Mouse (Mus musculus) forebrain, embryonic 16.5 days (tissue): ENCODE measurements around the gene Gm43951. TPM values are rescaled to one million over a fixed set of nuclear protein-coding genes. Genes with fewer than 3 reads are reported as not detected.

Source experiments
- ATAC-seq: fragments of 200-750 bp; cut with Nextera tagmentation; 2 replicates; pipeline ENCODE4 v1.8.0; 2017; ENCODE audit warnings: mild to moderate bottlenecking, moderate library complexity
- H3K27ac ChIP-seq: fragments of 300-500 bp; sonication (generic); 2 replicates; pipeline ENCODE4 v1.5.1; 2014; ENCODE audit warnings: low read length, control low read depth
- H3K27me3 ChIP-seq: fragments of 300-500 bp; sonication (generic); replicated peaks from 2 replicates; pipeline ENCODE4 v1.6.1; 2014; ENCODE audit warnings: low read length; ENCODE audit not compliant: control insufficient read depth, insufficient read depth
- H3K36me3 ChIP-seq: fragments of 300-500 bp; sonication (generic); 2 replicates; pipeline ENCODE4 v1.6.1; 2014; ENCODE audit not compliant: control insufficient read depth, insufficient read depth
- H3K4me1 ChIP-seq: fragments of 300-500 bp; sonication (generic); replicated peaks from 2 replicates; pipeline ENCODE4 v1.6.1; 2014; ENCODE audit warnings: low read length; ENCODE audit not compliant: control insufficient read depth, insufficient read depth
- H3K4me2 ChIP-seq: fragments of 300-500 bp; sonication (generic); 2 replicates; pipeline ENCODE4 v1.6.1; 2014; ENCODE audit warnings: mild to moderate bottlenecking, low read length, control low read depth
- H3K4me3 ChIP-seq: fragments of 300-500 bp; sonication (generic); replicated peaks from 2 replicates; pipeline ENCODE4 v1.5.1; 2014; ENCODE audit warnings: mild to moderate bottlenecking, low read length, control low read depth
- H3K9ac ChIP-seq: fragments of 300-500 bp; sonication (generic); replicated peaks from 2 replicates; pipeline ENCODE4 v1.6.1; 2014; ENCODE audit warnings: low read depth, low read length, control low read depth
- H3K9me3 ChIP-seq: fragments of 300-500 bp; sonication (generic); 2 replicates; pipeline ENCODE4 v1.6.1; 2016; ENCODE audit warnings: low read length; ENCODE audit not compliant: control insufficient read depth
- WGBS: fragments of 180-500 bp; shearing (Covaris S2); extraction: QIAGEN DNeasy Blood & Tissue Kit; methylation state at CpG from one replicate; pipeline ENCODE4 v1.1.7; 2014; 5-methylcytosine and 5-hydroxymethylcytosine counted together
- polyA plus RNA-seq: library from polyadenylated mRNA; unstranded; fragments of >200 nt; fragmentation: Nextera tagmentation; extraction: Ambion mirVana; gene quantifications from 2 replicates; pipeline ENCODE4 v1.2.1, GENCODE M21; 2015

Gene Gm43951
- polyA plus RNA-seq: 1.6 TPM in 2 replicates

GRCm38 (mm10) chr11:72206341-72207203 lies at the start of gene Gm43951:
TSS of gene Gm43951 (minus strand) at chr11:72206840.
- Histone ChIP-seq H3K4me1 (peaks cover 29% of the 10 kb centered on the region), H3K4me3 (peak within 1 kb of the TSS; percentile 80), H3K27me3 (no peaks in the 10 kb centered on the region), H3K9ac (peak within 1 kb of the TSS; percentile 92), H3K36me3 (peaks cover 14% of the 10 kb centered on the region), H3K4me2 (peak within 1 kb of the TSS; percentile 84), H3K9me3 (no peaks in the 10 kb centered on the region), H3K27ac (peak within 1 kb of the TSS; percentile 52)
- WGBS: under 1% methylated on average over 43 of the region's 43 CpGs
- ATAC-seq: peak; percentile 41

GRCm38 (mm10) chr11:72256441-72256840 lies 49.8 kb upstream of the Gm43951 start:
- Histone ChIP-seq H3K4me3 (no peak overlapping the region), H3K4me1 (no peaks in the 10 kb centered on the region), H3K9me3 (no peaks in the 10 kb centered on the region), H3K4me2 (no peak overlapping the region), H3K36me3 (no peaks in the 10 kb centered on the region), H3K9ac (no peak overlapping the region), H3K27ac (no peak overlapping the region), H3K27me3 (no peaks in the 10 kb centered on the region)
- 87% methylated on average over 2 of the region's 2 CpGs for WGBS
- ATAC-seq: no peak

- no peak for ATAC-seq
- Histone ChIP-seq H3K9ac (no peak overlapping the region), H3K27me3 (no peaks in the 10 kb centered on the region), H3K4me3 (no peak overlapping the region), H3K4me2 (no peak overlapping the region), H3K27ac (no peak overlapping the region), H3K36me3 (no peaks in the 10 kb centered on the region), H3K9me3 (no peaks in the 10 kb centered on the region), H3K4me1 (no peaks in the 10 kb centered on the region)
- WGBS: 98% methylated on average over 4 of the region's 4 CpGs
Observed at GRCm38 (mm10) chr11:72255629-72256028, 49.0 kb upstream of the Gm43951 start.

GRCm38 (mm10) chr11:72245196-72245753 lies 38.6 kb upstream of the Gm43951 start:
- whole genome bisulfite sequencing: 82% methylated on average over 8 of the region's 8 CpGs
- no peak overlapping the region for H3K27ac ChIP-seq
- H3K9me3 ChIP-seq: no peaks in the 10 kb centered on the region
- no peak for ATAC-seq
- no peak overlapping the region for H3K9ac ChIP-seq
- no peak overlapping the region for H3K4me2 ChIP-seq
- no peaks in the 10 kb centered on the region for H3K36me3 ChIP-seq
- no peak overlapping the region for H3K4me3 ChIP-seq
- H3K27me3 ChIP-seq: no peaks in the 10 kb centered on the region
- no peaks in the 10 kb centered on the region for H3K4me1 ChIP-seq

GRCm38 (mm10) chr11:72240062-72240860 lies 33.6 kb upstream of the Gm43951 start:
- no peaks in the 10 kb centered on the region for H3K36me3 ChIP-seq
- no peak overlapping the region for H3K27ac ChIP-seq
- ATAC-seq: no peak
- H3K4me2 ChIP-seq: no peak overlapping the region
- no peak overlapping the region for H3K9ac ChIP-seq
- H3K4me1 ChIP-seq: no peaks in the 10 kb centered on the region
- no peak overlapping the region for H3K4me3 ChIP-seq
- 70% methylated on average over 4 of the region's 4 CpGs for WGBS
- no peaks in the 10 kb centered on the region for H3K9me3 ChIP-seq
- H3K27me3 ChIP-seq: no peaks in the 10 kb centered on the region

- Histone ChIP-seq H3K9me3 (no peaks in the 10 kb centered on the region), H3K9ac (no peak overlapping the region), H3K27me3 (no peaks in the 10 kb centered on the region), H3K36me3 (no peaks in the 10 kb centered on the region), H3K4me3 (no peak overlapping the region), H3K4me1 (no peaks in the 10 kb centered on the region), H3K27ac (no peak overlapping the region), H3K4me2 (no peak overlapping the region)
- 72% methylated on average over 5 of the region's 5 CpGs for WGBS
- no peak for ATAC-seq
Observed at GRCm38 (mm10) chr11:72234013-72234412, 27.4 kb upstream of the Gm43951 start.

- 70% methylated on average over 1 of the region's 1 CpGs for WGBS
Observed at GRCm38 (mm10) chr11:72232991-72233390, 26.4 kb upstream of the Gm43951 start.

GRCm38 (mm10) chr11:72232068-72232467 lies 25.4 kb upstream of the Gm43951 start:
- Histone ChIP-seq H3K27me3 (no peaks in the 10 kb centered on the region), H3K27ac (no peak overlapping the region), H3K4me3 (no peak overlapping the region), H3K9me3 (no peaks in the 10 kb centered on the region), H3K36me3 (no peaks in the 10 kb centered on the region), H3K4me1 (no peaks in the 10 kb centered on the region), H3K9ac (no peak overlapping the region), H3K4me2 (no peak overlapping the region)
- 83% methylated on average over 7 of the region's 7 CpGs for WGBS
- ATAC-seq: no peak

More at GRCm38 (mm10) chr11:72232991-72233390, 26.4 kb upstream of the Gm43951 start:
- ATAC-seq: no peak
- Histone ChIP-seq H3K27me3 (no peaks in the 10 kb centered on the region), H3K27ac (no peak overlapping the region), H3K9me3 (no peaks in the 10 kb centered on the region), H3K4me1 (no peaks in the 10 kb centered on the region), H3K4me2 (no peak overlapping the region), H3K9ac (no peak overlapping the region), H3K4me3 (no peak overlapping the region), H3K36me3 (no peaks in the 10 kb centered on the region)

- Histone ChIP-seq H3K36me3 (no peaks in the 10 kb centered on the region), H3K27me3 (no peaks in the 10 kb centered on the region), H3K9me3 (no peaks in the 10 kb centered on the region), H3K27ac (no peak overlapping the region), H3K4me2 (no peak overlapping the region), H3K4me3 (no peak overlapping the region), H3K4me1 (peaks cover 8% of the 10 kb centered on the region), H3K9ac (no peak overlapping the region)
- WGBS: 92% methylated on average over 4 of the region's 4 CpGs
- ATAC-seq: no peak
Observed at GRCm38 (mm10) chr11:72228513-72228912, 21.9 kb upstream of the Gm43951 start.
